Mouse (Mus musculus): ENCODE data around the gene Cdca7. TPM values are rescaled to one million over a fixed set of nuclear protein-coding genes. Genes with fewer than 3 reads are reported as not detected.

Gene Cdca7
- polyA plus RNA-seq (2014; fragmentation: Nextera tagmentation; extraction: Ambion mirVana) = 81.5 and 99.4 TPM in 2 replicates

DNA sequence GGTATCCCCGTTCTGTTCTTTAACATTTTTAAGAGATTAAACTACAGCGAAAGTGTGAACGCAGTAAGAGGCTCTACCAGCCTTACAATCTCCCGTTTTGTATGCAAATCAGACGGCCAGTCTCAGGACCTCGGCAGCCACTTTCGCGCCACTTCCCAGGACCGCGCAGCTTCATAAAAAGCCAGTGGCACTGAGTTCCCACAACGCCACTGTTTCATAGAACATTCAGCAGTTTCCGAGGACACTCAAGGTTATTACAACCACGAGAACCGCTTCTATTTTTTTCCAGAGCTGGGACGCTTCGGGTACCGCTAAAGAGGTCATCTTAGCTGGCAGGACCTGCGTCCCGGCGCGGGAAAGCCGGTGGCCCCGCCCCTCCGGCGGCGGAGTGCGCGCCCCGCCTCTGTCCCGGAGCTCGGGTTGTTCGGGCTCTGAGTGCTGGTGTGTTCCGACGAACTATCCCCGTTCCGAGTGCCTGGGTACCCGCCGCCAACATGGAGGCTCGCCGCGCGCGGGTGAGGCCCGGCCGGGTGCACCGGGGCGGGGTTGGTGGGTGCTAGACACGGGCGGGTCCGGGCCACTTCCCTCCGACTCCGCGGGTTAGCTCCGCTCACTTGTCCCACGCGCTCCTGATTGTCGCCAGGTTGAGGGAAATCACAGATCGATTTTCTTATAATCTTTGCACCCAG, at the start of gene Cdca7:
Gene Cdca7, plus strand, starts transcription at position 363 of the 689 bp plus-strand sequence.
- peaks cover 12% of the 10 kb centered on the region for H3K4me1 ChIP-seq (ENCODE audit: control insufficient read depth, insufficient read depth, low read length)
- H3K27me3 ChIP-seq (replicated peaks; ENCODE audit: control insufficient read depth, insufficient read depth, low read length) = no peaks in the 10 kb centered on the region
- under 1% methylated on average over 43 of the region's 58 CpGs for WGBS
- DNase-seq (ENCODE audit: low spot score) = peak; percentile 89
- peak within 1 kb of the TSS; percentile 82 for H3K27ac ChIP-seq (replicated peaks; ENCODE audit: low read depth, low read length)
- no peaks in the 10 kb centered on the region for H3K9me3 ChIP-seq (ENCODE audit: control insufficient read depth, low read length)
- peak within 1 kb of the TSS; percentile 77 for H3K9ac ChIP-seq (ENCODE audit: low read depth, low read length)
- peak within 1 kb of the TSS; percentile 78 for H3K4me3 ChIP-seq (ENCODE audit: low read depth, low read length)
- ATAC-seq (ENCODE audit: low read depth) = peak; percentile 90
- peaks cover 20% of the 10 kb centered on the region for H3K36me3 ChIP-seq (ENCODE audit: control insufficient read depth, insufficient read depth, low read length)
- peak within 1 kb of the TSS; percentile 86 for H3K4me2 ChIP-seq (ENCODE audit: low read depth, low read length)

DNA sequence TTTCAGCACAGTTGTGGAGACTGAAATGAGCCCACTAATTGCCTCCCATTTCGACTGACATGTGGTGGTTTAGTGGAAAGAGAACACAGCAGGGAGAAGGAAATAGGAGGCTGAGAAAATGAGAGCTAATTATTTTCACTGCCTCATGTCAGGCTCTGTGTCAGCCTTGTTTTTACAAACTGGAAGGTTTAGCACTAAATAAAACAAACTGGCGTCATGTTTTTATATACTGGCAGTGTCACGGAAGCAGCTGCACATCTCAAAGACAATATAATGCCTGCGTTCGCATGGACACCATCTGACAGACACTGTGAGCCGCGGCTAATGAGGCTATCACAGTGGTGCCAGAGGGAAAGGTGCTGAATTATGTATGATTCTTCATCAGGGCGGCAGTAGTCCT, 49.2 kb upstream of the Cdca7 start:
- ATAC-seq (ENCODE audit: low read depth) = peak; percentile 76; the same call in 1 of the 2 replicates

DNA sequence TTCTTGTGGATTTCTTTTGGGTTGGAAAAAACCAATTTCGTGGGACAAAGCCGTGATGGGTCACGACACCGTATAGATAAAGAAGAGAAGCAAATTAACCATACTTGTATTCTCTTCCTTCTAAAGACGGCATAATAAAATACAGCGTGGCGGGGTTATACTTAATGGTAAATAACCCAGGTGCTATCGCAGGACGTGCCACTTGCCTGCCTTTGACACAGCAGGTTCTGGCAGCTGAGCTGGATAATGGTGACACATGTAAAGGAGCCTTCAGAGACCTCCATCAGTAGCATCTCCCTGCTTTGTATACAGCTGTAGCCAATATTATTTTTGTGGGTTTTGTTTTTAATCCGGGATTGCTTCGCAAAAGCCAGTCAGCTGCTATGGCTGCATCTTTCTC, 48.7 kb upstream of the Cdca7 start:
- no peaks in the 10 kb centered on the region for H3K4me1 ChIP-seq (ENCODE audit: control insufficient read depth, insufficient read depth, low read length)
- H3K4me2 ChIP-seq (ENCODE audit: low read depth, low read length) = no peak overlapping the region
- H3K4me3 ChIP-seq (ENCODE audit: low read depth, low read length) = no peak overlapping the region
- 77% methylated on average over 11 of the region's 11 CpGs for WGBS
- no peaks in the 10 kb centered on the region for H3K36me3 ChIP-seq (ENCODE audit: control insufficient read depth, insufficient read depth, low read length)
- no peak for ATAC-seq (ENCODE audit: low read depth)
- no peak overlapping the region for H3K9ac ChIP-seq (ENCODE audit: low read depth, low read length)
- no peak overlapping the region for H3K27ac ChIP-seq (replicated peaks; ENCODE audit: low read depth, low read length)
- DNase-seq (ENCODE audit: low spot score) = no peak
- no peaks in the 10 kb centered on the region for H3K27me3 ChIP-seq (replicated peaks; ENCODE audit: control insufficient read depth, insufficient read depth, low read length)
- no peaks in the 10 kb centered on the region for H3K9me3 ChIP-seq (ENCODE audit: control insufficient read depth, low read length)

More for the DNA sequence above, 49.2 kb upstream of the Cdca7 start:
- Histone ChIP-seq H3K4me3 (ENCODE audit: low read depth, low read length) (no peak overlapping the region), H3K9ac (ENCODE audit: low read depth, low read length) (no peak overlapping the region), H3K27me3 (replicated peaks; ENCODE audit: control insufficient read depth, insufficient read depth, low read length) (no peaks in the 10 kb centered on the region), H3K4me2 (ENCODE audit: low read depth, low read length) (no peak overlapping the region), H3K36me3 (ENCODE audit: control insufficient read depth, insufficient read depth, low read length) (no peaks in the 10 kb centered on the region), H3K9me3 (ENCODE audit: control insufficient read depth, low read length) (no peaks in the 10 kb centered on the region), H3K4me1 (ENCODE audit: control insufficient read depth, insufficient read depth, low read length) (no peaks in the 10 kb centered on the region), H3K27ac (replicated peaks; ENCODE audit: low read depth, low read length) (no peak overlapping the region)
- 28% methylated on average over 8 of the region's 8 CpGs for WGBS
- DNase-seq (ENCODE audit: low spot score) = peak; percentile 47

DNA sequence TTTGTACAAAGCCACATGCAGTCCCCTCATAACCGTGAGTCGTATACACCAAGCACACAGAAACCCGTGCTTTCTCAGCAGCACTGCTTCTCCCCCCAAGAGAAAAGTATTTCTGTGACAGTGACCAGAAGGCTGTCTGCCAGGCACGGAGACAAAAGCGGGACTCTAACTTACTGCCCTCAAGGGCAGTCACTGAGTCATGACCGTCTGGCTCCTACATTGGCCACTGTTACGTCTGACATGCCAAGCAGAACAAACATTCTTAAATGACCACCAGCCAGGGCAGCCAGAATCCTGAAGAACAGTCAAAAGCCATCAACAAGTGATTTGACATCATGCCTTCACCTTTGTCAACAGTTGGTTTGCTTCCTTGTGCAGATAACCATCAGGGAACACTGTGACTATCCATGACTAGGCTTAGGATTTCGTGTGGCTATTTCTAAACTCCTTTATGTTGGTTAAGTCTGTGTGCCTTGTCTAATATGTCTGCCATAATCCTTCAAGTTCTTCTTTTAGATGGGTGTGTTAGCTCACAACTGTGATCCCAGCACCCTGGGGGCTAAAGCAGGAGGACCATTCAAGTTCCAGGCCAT, 36.9 kb upstream of the Cdca7 start:
- H3K36me3 ChIP-seq (ENCODE audit: control insufficient read depth, insufficient read depth, low read length) = peaks cover 20% of the 10 kb centered on the region; the same call in 1 of the 2 replicates
- H3K4me3 ChIP-seq (ENCODE audit: low read depth, low read length) = no peak overlapping the region
- no peaks in the 10 kb centered on the region for H3K27me3 ChIP-seq (replicated peaks; ENCODE audit: control insufficient read depth, insufficient read depth, low read length)
- H3K27ac ChIP-seq (replicated peaks; ENCODE audit: low read depth, low read length) = no peak overlapping the region
- H3K9ac ChIP-seq (ENCODE audit: low read depth, low read length) = no peak overlapping the region
- ATAC-seq (ENCODE audit: low read depth) (no peak), DNase-seq (ENCODE audit: low spot score) (no peak)
- H3K9me3 ChIP-seq (ENCODE audit: control insufficient read depth, low read length) = no peaks in the 10 kb centered on the region
- H3K4me1 ChIP-seq (ENCODE audit: control insufficient read depth, insufficient read depth, low read length) = no peaks in the 10 kb centered on the region
- no peak overlapping the region for H3K4me2 ChIP-seq (ENCODE audit: low read depth, low read length)
- WGBS = 77% methylated on average over 8 of the region's 8 CpGs

DNA sequence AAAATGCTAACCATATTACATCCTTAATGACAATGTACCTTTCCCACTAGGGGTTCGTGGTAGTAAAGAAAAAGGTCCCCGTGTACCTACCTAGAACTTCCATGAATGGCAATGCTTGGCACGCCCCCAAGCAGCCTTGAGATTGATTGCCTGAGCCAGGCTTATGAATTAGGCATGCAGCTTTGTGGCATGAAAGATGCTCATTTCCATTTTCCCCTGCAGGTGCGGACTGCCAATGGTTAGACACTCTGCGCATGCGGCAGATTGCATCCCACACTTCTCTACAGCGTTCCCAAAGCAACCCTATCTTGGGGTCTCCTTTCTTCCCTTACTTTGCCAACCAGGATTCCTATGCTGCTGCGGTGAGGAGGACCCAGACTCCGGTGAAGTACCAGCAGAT, 34.9 kb upstream of the Cdca7 start:
- H3K27me3 ChIP-seq (replicated peaks; ENCODE audit: control insufficient read depth, insufficient read depth, low read length) = no peaks in the 10 kb centered on the region
- H3K4me1 ChIP-seq (ENCODE audit: control insufficient read depth, insufficient read depth, low read length) = no peaks in the 10 kb centered on the region
- no peaks in the 10 kb centered on the region for H3K9me3 ChIP-seq (ENCODE audit: control insufficient read depth, low read length)
- no peak overlapping the region for H3K9ac ChIP-seq (ENCODE audit: low read depth, low read length)
- H3K4me3 ChIP-seq (ENCODE audit: low read depth, low read length) = no peak overlapping the region
- WGBS = 92% methylated on average over 9 of the region's 9 CpGs
- no peak for DNase-seq (ENCODE audit: low spot score)
- H3K36me3 ChIP-seq (ENCODE audit: control insufficient read depth, insufficient read depth, low read length) = peaks cover 15% of the 10 kb centered on the region; the same call in 1 of the 2 replicates
- no peak overlapping the region for H3K4me2 ChIP-seq (ENCODE audit: low read depth, low read length)
- no peak overlapping the region for H3K27ac ChIP-seq (replicated peaks; ENCODE audit: low read depth, low read length)
- no peak for ATAC-seq (ENCODE audit: low read depth)

DNA sequence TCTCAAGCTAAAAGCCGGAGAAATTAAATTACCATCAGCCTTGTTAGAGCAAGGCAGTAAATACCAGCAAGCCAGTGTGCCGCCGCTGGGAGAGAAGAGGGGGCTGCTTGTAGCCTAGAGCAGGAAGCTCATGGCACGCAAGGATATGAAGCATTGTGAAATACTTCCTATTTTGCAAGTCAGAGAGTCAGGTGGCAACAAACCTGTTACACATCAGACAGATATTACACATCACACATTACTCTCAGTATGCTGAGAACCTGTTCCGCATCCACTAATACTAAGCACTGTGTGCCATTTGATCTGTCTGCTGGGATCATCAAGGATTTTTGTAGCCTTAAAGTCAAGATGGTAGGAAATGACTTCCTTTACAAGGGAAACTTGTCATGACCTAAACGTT, 33.1 kb upstream of the Cdca7 start:
- 84% methylated on average over 6 of the region's 6 CpGs for WGBS
- no peak for ATAC-seq (ENCODE audit: low read depth)
- no peaks in the 10 kb centered on the region for H3K4me1 ChIP-seq (ENCODE audit: control insufficient read depth, insufficient read depth, low read length)

DNA sequence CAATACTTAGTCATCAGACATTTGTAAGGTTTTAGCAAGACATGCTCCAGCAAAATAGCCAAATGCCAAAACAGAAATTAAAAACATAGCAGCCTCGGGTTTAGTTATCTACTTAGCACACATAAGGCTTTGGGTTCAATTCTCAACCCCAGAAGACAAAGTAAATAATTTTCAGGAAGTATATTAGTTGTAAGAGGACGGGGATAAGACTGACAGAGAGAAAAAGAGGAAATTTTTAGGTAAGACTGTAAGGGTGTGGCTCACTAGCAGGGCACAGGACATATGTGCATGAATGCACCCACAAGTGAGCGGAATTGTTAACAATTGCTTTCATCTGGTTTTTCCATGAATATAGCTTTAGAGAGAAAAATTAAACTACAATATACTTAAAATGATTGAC, 32.0 kb upstream of the Cdca7 start:
- H3K27ac ChIP-seq (replicated peaks; ENCODE audit: low read depth, low read length) = no peak overlapping the region
- no peaks in the 10 kb centered on the region for H3K4me1 ChIP-seq (ENCODE audit: control insufficient read depth, insufficient read depth, low read length)
- no peaks in the 10 kb centered on the region for H3K27me3 ChIP-seq (replicated peaks; ENCODE audit: control insufficient read depth, insufficient read depth, low read length)
- no peak overlapping the region for H3K4me3 ChIP-seq (ENCODE audit: low read depth, low read length)
- ATAC-seq (ENCODE audit: low read depth) (no peak), DNase-seq (ENCODE audit: low spot score) (no peak)
- WGBS = 73% methylated on average over 3 of the region's 3 CpGs
- no peak overlapping the region for H3K4me2 ChIP-seq (ENCODE audit: low read depth, low read length)
- no peak overlapping the region for H3K9ac ChIP-seq (ENCODE audit: low read depth, low read length)
- H3K9me3 ChIP-seq (ENCODE audit: control insufficient read depth, low read length) = no peaks in the 10 kb centered on the region
- peaks cover 7% of the 10 kb centered on the region; the same call in 1 of the 2 replicates for H3K36me3 ChIP-seq (ENCODE audit: control insufficient read depth, insufficient read depth, low read length)

More for the DNA sequence above, 33.1 kb upstream of the Cdca7 start:
- Histone ChIP-seq H3K9ac (ENCODE audit: low read depth, low read length) (no peak overlapping the region), H3K4me2 (ENCODE audit: low read depth, low read length) (no peak overlapping the region), H3K9me3 (ENCODE audit: control insufficient read depth, low read length) (no peaks in the 10 kb centered on the region), H3K4me3 (ENCODE audit: low read depth, low read length) (no peak overlapping the region), H3K27me3 (replicated peaks; ENCODE audit: control insufficient read depth, insufficient read depth, low read length) (no peaks in the 10 kb centered on the region), H3K27ac (replicated peaks; ENCODE audit: low read depth, low read length) (no peak overlapping the region), H3K36me3 (ENCODE audit: control insufficient read depth, insufficient read depth, low read length) (peaks cover 15% of the 10 kb centered on the region; the same call in 1 of the 2 replicates)
- DNase-seq (ENCODE audit: low spot score) = no peak

DNA sequence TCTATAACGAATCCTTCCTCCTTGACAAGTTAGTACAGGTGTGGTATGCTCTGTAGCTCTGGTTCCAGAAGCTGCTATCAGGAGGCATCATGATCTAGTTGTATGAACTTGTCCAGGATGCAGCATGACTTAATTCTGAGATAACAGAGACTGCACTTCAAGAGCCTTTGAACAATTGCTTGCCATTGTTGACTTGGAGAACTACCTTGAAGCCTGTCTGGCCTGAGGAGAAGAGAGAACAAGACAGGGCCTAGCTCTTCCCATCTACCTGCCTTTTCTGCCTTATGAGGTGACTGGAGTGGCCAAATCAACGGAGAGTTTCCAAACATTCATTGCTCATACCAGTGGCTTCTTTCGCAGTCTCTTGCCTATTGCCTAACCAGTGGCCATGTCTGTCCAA, 29.9 kb upstream of the Cdca7 start:
- Histone ChIP-seq H3K4me3 (ENCODE audit: low read depth, low read length) (no peak overlapping the region), H3K27ac (replicated peaks; ENCODE audit: low read depth, low read length) (no peak overlapping the region), H3K4me1 (ENCODE audit: control insufficient read depth, insufficient read depth, low read length) (no peaks in the 10 kb centered on the region), H3K9ac (ENCODE audit: low read depth, low read length) (no peak overlapping the region), H3K36me3 (ENCODE audit: control insufficient read depth, insufficient read depth, low read length) (0 out of 2 replicates have a peak, but pooled peaks cover 4% of the 10 kb centered on the region), H3K9me3 (ENCODE audit: control insufficient read depth, low read length) (no peaks in the 10 kb centered on the region), H3K27me3 (replicated peaks; ENCODE audit: control insufficient read depth, insufficient read depth, low read length) (no peaks in the 10 kb centered on the region), H3K4me2 (ENCODE audit: low read depth, low read length) (no peak overlapping the region)
- 83% methylated on average over 3 of the region's 3 CpGs for WGBS
- DNase-seq (ENCODE audit: low spot score) = no peak
- ATAC-seq (ENCODE audit: low read depth) = no peak

Data from embryonic facial prominence, embryonic 14.5 days (tissue).